Mouse (Mus musculus): ENCODE measurements around the gene Emx1.

Gene Emx1

DNA sequence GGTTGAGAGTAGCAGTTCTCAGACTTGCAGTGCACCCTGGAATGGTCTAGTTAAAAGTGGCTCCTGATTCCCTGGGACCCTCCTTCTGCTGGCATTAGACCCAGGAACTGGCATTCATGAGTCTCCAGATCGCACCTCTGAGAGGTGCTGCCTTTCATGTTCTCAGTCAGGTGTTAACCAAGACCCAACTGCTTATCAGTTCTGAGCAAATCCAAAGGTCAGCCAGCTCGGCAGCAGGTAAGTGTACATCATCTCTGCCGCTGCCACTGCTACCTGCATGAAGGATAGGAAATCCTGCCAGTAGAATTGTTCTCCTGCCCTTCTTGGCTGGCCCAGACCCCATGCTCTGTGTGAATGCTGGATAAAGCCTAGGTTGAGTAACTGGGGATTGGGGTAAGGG is 43.5 kb downstream of the Emx1 start:
- no peak for DNase-seq (ENCODE audit: low spot score in 2 of 2)

DNA sequence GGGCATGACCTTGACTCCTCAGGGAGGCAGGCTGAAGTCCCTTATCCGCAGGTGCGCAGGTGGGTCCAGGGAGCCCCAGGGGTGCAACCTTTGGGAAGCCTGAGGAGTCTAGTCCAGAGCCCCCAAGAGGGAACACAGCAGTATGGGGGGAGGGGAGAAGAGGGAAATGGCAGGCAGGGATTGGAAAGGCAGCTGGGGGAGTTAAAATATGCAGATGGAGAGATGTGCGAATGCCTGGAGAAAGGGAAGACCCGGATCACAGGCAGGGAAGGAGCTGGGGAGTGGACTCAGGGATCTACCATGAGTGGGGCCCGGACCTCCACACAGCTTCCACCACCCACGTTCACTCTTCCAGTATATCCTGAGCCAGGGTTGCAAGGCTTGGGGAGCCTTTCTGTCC is 44.2 kb downstream of the Emx1 start:
- DNase-seq (ENCODE audit: low spot score in 2 of 2): no peak

DNA sequence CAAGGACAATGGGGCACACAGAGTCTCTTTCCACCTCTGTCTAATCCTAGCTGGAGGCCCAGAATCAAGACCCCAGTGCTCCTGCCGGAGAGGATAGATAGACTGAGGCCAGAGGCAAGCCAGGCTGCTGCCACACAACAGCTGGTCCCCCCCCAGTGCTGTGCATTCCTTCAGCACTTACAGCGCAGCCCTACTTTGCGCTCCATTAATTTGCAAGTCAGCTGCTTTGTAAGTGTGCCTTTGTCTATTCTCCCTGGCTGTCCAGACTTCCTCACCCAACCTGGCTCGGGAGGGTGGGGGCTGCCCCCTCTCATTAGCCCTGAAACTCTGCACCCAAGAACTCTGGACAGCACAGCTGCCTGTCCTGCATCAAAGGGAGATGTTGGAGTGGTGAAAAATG is 44.8 kb downstream of the Emx1 start:
- DNase-seq (ENCODE audit: low spot score in 2 of 2): no peak

DNA sequence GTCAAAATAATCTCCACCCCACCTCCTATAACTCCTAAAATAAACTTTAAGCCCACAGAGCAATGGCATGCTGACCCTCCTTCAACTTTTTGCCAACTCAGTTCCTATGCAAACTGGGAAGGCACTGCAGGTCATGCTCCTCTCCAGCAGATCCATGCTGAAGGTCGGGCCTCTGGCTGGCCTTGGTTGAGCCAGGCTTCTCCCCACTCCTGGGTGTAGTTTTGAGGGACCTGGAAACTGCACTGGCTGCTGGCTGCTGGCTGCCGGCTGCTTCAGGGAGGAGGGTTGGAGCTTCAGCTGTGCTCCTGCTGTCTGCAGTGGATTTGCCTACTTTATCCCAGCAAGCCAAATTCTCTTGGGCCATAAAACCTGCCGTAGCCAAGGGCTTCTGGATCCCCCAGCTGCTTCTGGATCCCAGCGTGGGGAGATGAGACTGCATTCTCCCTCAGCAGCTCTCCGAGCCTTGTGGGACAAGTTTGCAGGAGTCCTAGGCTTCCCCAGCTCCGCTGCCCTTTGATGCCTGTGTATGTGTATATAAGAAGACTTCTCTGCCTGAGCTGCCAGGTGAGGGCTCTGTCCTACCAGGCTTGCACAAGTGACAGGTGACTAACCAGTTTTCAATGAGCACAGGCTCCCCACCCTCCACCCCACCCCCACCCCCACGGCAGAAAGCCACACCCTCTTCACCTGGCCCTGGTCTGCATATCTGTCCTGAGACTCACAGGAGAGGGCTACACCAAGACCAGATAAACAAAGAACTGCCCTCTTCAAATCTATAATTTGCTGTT is 45.8 kb downstream of the Emx1 start:
- DNase-seq (ENCODE audit: low spot score in 2 of 2): no peak

DNA sequence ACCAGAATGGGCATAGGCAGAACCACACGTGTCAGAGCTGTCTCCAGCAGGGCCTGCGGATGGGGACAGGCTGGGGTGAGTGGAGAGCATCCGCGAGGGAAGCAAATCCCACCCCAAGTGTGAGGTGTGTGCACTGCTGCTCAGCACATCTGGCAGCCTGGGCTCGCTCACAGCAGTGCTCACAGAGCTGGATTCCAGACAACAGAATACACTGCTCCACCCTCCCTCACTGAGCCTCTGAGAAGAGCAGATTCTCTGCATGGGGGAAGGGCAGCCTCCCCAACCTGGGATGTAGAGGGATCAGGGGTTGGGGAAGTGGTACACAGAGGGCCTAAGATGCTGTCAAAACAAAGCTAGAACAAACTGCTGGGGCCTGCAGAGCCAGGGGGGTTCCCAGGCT is 47.6 kb downstream of the Emx1 start:
- DNase-seq (ENCODE audit: low spot score in 2 of 2): no peak

DNA sequence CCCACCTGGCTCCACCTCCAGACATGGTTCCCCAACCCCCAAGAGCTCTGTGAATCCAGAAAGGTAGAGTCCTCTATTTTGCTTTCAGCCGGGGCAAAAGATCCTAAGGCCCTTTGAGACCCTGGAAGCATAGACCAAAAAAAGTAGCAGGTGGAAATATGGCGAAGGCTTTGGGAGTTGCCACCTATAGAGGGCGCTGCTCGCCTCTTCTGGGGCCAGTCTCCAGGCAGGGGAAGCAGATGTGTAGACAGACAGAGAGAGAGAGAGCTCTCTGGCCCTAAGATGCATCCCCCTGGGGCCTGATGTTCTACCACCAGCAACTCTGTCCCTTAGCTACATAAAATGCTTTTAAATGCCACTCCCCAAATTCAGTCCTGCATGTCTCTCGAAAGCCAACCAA is 49.8 kb downstream of the Emx1 start:
- DNase-seq (ENCODE audit: low spot score in 2 of 2): peak in 1 of 2 experiments; percentile 48

DNA sequence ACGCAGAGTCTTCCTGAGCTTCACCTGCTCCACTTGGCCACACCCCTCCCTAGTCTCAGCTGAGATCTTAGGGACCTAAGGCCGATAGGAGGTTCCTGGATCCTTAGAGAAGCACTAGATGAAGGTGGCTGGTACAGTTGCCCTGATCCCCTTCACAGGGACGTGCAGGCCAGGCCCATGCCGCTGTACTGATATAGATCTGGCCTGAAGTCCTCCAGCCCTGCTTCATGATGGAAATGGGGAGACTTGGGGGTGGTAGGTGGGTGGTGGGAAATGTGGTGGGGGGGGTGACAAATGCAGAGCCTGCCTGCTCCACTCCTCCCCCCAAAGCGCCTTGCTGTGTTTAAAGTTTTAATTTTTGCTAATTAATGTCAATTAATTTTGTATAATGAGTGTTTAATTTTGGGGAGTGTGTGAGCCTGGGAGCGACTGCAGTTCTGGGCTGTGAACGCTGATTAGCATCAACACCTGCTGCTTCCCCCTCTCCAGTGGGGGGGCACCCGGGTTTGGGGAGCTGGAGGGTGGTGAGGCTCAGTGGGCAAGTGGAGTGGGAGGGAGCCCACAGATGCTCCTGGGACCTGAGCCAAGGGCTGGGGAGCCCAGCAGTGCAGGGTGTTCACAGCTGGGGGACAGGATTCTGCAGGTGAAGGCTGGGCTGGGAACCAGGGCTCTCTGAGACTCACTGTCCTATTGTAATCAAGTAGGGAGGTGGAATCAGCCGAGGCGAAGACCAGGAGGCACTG is 50.5 kb downstream of the Emx1 start:
- no peak for DNase-seq (ENCODE audit: low spot score in 2 of 2)

DNA sequence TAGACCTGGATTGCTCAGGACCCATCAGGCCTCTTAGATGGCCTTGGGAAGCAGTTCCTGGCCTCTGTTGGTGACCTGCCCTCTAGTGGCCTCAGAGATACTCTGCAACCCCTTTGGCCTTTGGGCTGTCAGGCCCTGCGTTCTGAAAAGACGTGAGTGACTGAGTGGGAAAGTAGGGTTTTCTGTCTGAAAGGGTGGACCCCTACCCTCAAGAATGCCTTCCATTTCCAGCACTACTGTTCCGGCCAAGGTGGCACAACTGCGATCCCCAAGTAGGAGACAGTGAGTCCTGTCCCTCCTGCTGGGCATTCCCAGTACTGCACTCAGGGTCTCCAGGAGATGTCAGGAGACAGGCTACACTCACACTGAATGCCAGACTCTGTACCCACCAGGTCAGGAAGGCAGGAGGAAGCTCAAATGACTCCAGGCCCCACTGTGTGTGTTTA is 51.8 kb downstream of the Emx1 start:
- DNase-seq (ENCODE audit: low spot score in 2 of 2): peak; percentile 36 to 63

DNA sequence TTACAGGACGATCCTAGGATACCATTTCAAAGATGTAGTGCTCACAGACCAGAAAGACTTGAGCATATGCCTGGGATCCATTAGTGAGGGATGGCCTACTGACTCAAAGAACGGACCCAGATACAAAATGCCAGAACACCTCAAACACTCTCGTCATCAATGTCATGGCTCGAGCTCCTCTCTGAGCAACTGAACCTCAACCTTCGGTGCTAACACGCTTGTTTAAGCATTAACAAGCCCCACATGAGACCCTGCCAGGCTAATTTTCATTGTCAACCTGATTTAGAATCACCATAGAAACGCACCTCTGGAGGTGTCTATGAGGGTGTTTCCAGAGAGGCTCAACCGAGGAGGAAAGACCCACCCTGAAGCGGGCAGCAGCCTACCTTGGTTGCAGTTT is 62.6 kb downstream of the Emx1 start:
- no peak for DNase-seq (ENCODE audit: low spot score in 2 of 2)

DNA sequence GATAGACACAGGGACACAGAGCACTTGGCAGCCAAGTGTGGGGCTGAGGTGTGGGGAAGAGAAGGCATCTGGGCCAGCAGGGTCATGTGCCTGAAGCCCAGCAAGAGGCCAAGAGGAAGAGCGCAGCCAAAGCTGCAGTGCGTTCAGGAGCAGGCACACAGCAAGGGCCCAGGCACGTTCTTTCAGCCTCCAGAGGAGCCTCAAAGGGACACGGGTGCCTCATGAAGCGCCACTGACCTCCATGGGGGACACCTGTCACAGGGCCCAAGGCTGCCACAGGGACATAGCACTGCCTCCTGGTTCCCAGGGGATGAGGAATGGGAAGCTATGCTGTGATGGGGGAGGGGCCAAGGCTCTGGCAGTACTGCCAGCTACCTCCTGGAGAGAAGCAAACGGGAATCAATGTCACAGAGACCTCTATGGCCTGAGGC is 63.6 kb downstream of the Emx1 start:
- no peak for DNase-seq (ENCODE audit: low spot score in 2 of 2)

DNA sequence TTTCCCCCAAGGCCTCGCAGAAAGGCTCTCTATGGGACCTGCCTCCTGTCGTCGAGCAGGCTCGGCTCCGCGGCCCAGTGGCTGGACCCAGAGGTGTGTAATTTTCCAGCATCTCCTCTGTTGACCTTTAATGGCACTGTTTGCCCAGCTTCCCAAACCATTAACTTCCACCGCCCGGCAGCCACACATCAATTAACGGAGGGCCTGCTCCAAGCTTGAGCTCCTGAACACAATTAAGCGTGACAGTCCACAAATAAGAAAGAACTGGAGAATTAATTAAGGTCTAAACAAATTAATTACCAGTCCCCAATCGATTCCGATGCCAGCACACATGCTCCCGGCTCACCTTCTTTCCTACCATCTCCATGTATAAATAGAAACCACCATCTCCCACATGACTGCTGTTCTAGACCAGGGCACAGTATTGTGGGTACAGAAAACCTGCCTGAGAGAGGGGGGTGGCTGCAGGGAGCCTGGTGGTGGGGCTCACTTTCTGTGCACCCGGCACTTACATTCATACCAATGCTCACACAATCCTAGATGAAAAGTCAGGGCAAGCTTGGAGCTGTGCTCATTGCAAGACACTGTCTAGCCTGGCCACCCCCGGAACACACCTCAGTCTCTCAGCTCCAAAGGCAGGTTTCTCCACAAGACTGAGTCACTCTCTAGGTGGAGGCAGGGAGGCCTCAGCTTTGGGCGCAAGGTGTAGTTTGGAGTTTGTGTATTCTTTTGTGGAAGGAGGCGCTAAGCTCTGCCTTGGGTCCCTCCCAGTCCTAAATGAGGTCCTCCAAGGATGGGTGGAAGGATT is 65.2 kb downstream of the Emx1 start:
- no peak for DNase-seq (ENCODE audit: low spot score in 2 of 2)

DNA sequence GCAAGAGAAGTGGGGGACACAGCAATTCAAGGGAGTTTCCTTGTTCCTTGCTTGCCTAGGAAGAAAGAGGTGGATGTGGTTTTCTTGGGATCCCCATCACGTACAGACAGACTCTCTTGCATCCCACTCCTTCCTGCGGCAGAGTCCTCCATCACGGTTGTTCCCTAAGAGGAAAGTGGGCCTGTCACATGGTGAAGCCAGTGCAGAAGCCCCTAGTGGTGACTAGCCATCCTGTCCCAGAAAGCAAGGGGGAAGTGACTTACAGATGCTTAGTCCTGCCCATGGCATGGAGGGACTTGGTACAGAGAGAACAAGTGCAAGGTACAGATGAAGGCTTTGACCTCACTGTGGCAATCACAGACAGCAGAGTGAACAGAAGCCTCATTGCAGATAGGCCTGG is 66.0 kb downstream of the Emx1 start:
- DNase-seq (ENCODE audit: low spot score in 2 of 2): no peak

Data from spleen, postnatal 10 days (tissue).